Mouse (Mus musculus) CH12.LX (cell line): ENCODE measurements around the gene Birc6.
A peak's percentile ranks its signal among the peaks of the same experiment; 100 is the strongest.

Experiments
- BHLHE40 ChIP-seq: IDR thresholded peaks from 2 replicates; pipeline ENCODE4 v1.6.1; 2011; ENCODE audit warnings: mild to moderate bottlenecking, low read depth, low read length, improper control_type of control experiment
- CTCF ChIP-seq, 2 experiments: IDR thresholded peaks in 1 of 2; conservative IDR thresholded peaks in 1 of 2; 2 replicates each; pipeline ENCODE4 v1.5.1; 2011 to 2012; ENCODE audit warnings: low read depth in 2 of 2, low read length in 2 of 2, improper control_type of control experiment in 1 of 2, inconsistent platforms in 1 of 2, mild to moderate bottlenecking in 1 of 2, moderate library complexity in 1 of 2
- EP300 ChIP-seq: IDR thresholded peaks from 2 replicates; pipeline ENCODE4 v1.6.1; 2011; ENCODE audit warnings: low read length, improper control_type of control experiment
- ETS1 ChIP-seq: conservative IDR thresholded peaks from 2 replicates; pipeline ENCODE4 v1.6.1; 2012; ENCODE audit warnings: low read depth, mild to moderate bottlenecking, inconsistent platforms, low read length, improper control_type of control experiment, moderate library complexity
- HCFC1 ChIP-seq: IDR thresholded peaks from 2 replicates; pipeline ENCODE4 v1.6.1; 2012; ENCODE audit warnings: low read depth, mild to moderate bottlenecking, inconsistent platforms, low read length, improper control_type of control experiment
- JUND ChIP-seq: conservative IDR thresholded peaks from 2 replicates; pipeline ENCODE4 v1.6.1; 2011; ENCODE audit warnings: low read depth, low read length, improper control_type of control experiment
- MAFK ChIP-seq: IDR thresholded peaks from 2 replicates; pipeline ENCODE4 v1.6.1; 2011; ENCODE audit warnings: low read length, improper control_type of control experiment; ENCODE audit not compliant: insufficient replicate concordance
- POLR2A ChIP-seq: IDR thresholded peaks from 2 replicates; pipeline ENCODE4 v1.6.1; 2011; ENCODE audit warnings: low read depth, mild to moderate bottlenecking, improper control_type of control experiment, low read length
- POLR2AphosphoS2 ChIP-seq: IDR thresholded peaks from 2 replicates; pipeline ENCODE4 v1.6.1; 2011; ENCODE audit warnings: low read depth, low read length, improper control_type of control experiment
- UBTF ChIP-seq: IDR thresholded peaks from 2 replicates; pipeline ENCODE4 v1.6.1; 2012; ENCODE audit warnings: low read depth, mild to moderate bottlenecking, inconsistent platforms, low read length, improper control_type of control experiment, moderate library complexity
- USF1 ChIP-seq: IDR thresholded peaks from 2 replicates; pipeline ENCODE4 v1.6.1; 2014; ENCODE audit warnings: low read depth, mild to moderate bottlenecking, inconsistent platforms, low read length, improper control_type of control experiment

GRCm38 (mm10) chr17:74508600-74508999 lies 19.5 kb upstream of the Birc6 start:
- TF ChIP-seq HCFC1 (no peak), MAFK (no peak), POLR2A (peak; percentile 83), JUND (no peak), UBTF (no peak), ETS1 (no peak), EP300 (no peak), CTCF (conservative IDR thresholded peaks at IDR 0.05 in 1 of 2, IDR thresholded peaks at IDR 0.05 in 1 of 2; ENCODE audit: low read depth in 2 of 2, low read length in 2 of 2) (no peak), POLR2AphosphoS2 (no peak), BHLHE40 (no peak), USF1 (no peak)
